Mouse (Mus musculus): ENCODE measurements around the gene Ntan1.
"Not testable (repeated sequence)": the region's sequence is repeated elsewhere in the genome, so short reads cannot be mapped to it uniquely, and the experiment has no call there.

Ntan1 gene

DNA sequence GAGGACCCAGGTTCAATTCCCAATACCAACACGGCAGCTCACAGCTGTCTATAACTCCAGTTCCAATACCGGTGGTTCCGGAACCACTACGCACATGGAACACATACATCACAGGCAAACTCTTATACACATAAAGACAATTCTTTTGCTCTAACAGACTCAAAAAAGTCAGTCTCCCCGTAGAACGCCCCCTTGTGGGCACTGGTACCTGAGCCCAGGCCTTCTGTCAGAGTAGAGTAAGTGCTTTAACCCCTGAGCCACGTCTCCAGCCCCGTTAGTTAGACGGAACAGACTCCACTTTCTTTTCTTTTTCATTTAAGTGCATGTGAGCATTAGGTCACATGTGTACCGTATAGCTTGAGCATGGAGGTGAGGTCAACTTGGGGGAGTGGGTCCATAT lies 11.8 kb downstream of the Ntan1 start:
- in situ Hi-C loops (cut with MboI, MseI), result no loop called here

DNA sequence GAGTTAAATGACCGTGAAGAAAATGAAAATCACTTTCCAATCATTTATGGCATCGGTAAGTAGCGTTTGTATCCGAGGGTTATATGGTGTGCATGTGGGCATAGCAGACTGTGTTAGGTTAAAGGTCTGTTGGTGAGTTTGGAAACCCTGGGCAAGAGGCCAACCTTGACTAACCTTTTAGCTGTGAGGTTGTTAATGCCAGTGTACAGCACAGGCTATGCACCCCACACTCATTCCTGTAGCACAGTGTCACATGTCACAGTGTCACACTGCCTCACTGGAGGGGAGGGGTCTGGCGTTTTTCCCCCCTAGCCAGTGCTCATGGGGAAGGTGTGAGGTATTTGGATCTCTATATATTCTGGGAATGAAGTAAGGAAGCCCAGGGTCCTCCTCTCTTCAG lies 13.0 kb downstream of the Ntan1 start:
- in situ Hi-C loops (cut with MboI, MseI), result no loop called here

DNA sequence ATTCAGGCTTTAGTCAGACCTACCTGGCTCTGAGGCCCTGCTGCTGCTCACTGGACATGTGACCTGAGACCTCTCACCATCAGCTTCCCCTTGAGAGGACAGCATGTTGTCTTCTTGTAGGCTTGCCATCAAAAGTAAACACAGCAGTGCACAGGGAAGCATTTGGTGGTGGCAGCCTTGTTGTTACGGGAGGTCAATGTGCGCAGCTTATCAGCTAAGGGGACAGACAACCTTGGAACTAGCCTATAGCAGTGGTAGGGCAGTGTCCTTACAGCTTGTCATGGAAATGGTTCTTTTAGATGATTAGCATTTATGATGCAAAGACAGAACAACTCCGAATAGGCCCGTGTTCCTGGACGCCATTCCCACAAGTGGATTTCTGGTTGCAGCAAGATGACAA lies 15.7 kb downstream of the Ntan1 start:
- in situ Hi-C loops (cut with MboI, MseI), result no loop called here

DNA sequence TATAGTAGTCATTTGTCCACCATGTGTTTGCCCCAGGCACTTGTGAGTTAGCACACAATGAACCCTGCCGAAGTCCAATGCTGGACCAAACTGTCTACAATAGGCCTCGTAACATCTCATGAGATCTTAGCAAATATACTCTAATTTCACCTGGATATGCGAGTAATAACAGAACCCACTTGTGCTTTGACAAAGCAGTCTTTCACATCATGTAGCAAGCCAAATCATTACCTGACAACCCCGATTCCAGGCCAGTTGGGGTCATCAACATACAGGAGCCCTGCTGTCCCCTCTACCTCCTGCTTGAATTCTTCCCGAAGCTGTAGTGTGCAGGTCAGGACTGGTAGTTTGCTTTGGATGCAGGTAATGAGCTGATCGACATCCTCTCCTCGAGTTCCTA lies 21.4 kb downstream of the Ntan1 start:
- in situ Hi-C loops (cut with MboI, MseI), result no loop called here

DNA sequence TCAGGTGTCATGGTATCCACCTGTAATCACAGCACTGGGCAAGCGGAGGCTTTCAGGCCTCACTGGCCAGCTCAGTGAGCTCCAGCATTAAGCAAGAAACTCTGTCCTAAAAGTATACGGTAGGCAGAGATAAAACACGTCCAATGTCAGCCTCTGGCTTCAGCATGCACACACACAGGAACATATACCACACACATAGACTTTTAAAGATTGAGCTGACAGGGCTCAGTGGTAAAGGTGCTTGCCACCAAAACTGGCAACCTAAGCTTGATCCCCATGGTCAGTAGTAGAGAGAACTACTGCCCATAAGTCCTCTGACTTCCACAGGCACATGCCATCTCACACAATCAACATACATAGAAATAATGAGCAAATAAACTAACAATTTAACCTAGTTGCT lies 22.3 kb downstream of the Ntan1 start:
- in situ Hi-C loops (cut with MboI, MseI), result no loop called here

DNA sequence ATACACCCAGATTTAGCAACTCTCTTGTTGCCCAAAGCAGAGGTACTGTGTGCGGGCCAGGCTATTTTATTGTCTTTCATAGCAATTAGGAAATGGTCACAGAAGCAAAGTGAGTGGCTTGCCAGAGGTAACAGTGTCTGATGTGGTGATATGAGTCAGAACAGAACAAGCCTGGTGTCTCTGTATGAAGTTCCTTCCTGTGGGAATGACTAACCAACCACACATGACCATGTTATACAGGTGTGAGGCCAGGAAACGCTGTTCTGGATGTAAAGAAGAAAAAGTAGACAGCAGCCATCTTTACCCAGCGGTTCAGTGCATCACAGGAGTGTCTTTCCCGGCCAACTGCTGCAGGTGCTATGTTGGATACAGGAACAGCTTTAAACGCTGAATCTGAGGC lies 26.4 kb downstream of the Ntan1 start:
- in situ Hi-C loops (cut with MboI, MseI), result no loop called here

DNA sequence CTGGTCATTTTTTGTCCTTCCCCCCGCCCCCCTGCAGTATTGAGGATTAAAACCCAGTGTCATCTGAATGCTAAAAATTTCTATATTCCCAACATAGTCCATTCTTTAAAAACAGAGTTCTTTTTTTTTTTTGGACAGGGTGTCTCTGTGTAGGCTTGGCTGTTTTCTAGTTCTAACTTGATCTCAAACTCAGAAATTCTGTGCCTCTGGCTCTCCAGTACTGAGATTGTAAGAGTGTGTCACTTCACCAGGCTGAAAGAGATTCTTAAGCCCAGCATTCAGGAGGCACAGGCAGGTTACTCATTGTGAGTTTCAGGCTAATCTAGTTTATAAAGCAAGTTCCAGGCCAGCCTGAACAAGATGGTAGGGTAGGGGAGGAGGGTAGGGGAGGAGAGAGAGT lies 28.0 kb downstream of the Ntan1 start:
- in situ Hi-C loops (cut with MboI, MseI), result no loop called here

DNA sequence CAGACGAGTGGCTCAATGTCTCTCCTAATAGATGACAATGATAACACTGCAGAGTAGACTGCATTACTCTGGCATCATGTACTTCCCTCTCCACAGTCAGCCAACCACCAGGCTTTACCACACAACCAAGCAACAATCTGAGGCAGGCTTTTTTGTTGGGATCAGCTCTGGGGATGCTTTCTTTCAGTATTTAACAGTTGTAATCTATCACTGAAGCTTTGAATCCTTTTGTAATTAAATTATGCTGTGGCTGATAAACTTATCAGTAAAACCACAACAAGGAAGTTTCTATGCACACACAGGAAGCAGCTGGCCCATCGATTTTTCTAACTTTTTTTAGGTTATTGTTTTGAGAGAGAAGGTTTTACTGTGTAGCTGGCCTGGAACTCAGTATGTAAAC lies 29.7 kb downstream of the Ntan1 start:
- in situ Hi-C loops (cut with MboI, MseI), result no loop called here

DNA sequence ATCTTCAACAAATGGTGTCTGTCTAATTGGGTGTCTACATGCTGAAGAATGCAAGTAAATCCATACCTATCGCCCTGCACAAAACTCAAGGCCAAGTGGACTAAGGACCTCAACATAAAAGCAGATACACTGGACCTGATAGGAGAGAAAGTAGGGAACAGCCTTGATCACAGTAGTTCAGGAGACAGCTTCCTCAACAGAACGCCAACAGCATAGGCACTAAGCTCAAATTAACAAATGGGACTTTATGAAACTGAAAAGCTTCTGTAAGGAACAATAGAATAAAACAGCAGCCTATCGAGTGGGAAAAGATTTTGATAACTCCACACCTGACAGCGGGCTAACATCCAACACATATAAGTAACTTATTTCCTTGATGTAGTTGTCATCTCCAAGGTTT lies 32.8 kb downstream of the Ntan1 start:
- in situ Hi-C loops (cut with MboI, MseI), result no loop called here

DNA sequence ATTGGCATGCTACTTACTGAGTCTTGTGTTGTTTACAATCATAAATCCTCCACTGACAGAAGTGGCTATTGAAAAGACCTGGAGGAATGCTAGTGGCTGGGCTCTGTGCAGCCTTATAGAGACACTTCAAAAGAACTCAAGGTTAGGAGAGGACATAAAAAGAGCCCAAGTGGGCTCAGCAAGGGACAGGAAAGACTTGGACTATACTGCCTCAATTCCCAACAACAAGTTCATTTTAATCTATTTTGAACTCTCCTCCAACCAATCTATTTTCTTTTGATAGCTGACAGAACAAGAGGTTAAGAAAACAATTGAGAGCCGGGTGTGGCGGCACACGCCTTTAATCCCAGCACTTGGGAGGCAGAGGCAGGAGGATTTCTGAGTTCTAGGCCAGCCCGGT lies 35.2 kb downstream of the Ntan1 start:
- in situ Hi-C loops (cut with MboI, MseI), result no loop called here

DNA sequence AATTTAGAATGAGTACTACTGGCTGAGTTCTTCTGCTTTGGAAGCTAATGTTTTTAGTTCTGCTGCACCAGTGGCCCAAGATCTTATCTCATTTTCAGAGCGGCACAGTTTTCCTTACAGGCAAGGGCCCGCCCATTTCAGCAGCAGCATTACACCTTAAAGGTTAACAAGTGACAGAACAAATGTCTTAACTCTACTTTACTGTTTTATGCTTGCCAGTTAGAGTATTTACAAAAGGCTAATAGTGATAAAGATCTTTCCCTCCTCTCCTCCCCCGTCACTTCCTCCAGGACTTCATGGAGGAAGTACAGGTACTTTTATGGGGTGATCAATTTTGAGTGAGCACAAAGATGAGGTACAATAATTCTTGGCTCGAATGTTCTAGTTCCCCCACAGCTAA lies 47.4 kb downstream of the Ntan1 start:
- in situ Hi-C loops (cut with MboI, MseI), result no loop called here

DNA sequence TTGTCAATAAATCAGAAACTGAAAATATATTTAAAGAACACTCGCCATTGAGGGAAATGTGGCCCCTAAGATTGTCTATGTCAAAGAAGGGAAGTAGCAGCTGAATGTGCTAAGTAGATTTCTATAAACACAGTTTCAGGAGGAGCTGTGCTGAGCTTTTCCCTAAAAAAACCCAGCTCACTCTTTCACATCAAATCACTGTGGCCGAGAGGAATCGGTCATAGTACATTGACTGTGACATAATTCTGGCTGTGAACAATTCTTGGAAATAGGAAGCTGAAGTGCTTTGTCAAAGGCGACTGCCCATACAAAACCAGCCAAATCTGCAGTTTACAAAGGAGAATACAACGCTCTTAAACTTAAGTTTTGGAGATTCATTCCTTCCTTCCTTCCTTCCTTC lies 48.0 kb downstream of the Ntan1 start:
- in situ Hi-C loops (cut with MboI, MseI), result no loop called here

DNA sequence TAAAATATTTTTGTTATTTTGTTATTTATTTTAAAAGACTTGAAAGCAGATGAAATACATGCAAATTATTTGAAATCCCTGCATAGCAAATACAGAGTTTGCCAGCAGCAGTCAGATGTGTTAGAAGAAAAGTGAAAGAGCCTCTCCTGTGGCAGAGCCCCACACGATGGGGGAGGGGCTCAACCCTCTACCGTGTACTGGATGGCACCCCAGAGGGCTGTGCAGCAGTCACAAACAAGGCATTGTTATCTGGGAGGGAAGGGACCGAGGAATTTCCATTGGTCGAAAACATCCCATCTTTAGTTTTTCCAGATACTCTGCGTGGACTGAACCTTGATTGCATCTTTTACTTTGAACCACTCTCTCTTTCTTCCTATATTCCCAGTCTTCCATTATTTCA lies 48.8 kb downstream of the Ntan1 start:
- in situ Hi-C loops (cut with MboI, MseI), result not testable (repeated sequence)

DNA sequence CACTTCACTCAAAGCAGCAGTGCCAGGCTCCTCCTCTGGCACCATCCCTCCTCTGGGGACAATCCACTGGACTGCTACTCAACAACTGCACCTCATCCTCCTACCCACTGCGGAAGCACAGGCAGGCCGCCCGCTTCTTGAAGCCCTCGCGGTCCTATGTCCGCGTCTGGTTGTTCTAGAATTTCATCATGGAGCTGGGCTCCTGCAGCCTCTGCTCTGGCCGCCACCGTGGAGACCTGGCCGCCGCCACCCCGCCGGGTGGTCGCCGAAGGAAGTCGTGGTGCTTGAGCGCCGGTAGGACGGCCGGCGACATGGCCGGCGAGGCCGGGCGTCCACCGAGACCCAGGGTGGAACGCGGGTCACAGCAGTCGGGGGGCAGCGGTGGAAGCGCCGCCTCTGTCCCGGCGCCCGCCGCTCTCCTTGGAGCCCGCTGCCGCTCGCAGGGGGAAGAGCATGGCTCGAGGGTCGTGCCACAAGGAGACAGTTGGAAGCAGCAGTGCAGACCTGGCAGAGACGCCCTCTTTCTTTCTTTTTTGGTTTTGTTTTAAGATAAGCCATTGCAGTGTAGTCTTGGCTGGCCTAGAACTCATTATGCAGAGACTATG lies 49.4 kb downstream of the Ntan1 start:
- in situ Hi-C loops (cut with MboI, MseI), result no loop called here

DNA sequence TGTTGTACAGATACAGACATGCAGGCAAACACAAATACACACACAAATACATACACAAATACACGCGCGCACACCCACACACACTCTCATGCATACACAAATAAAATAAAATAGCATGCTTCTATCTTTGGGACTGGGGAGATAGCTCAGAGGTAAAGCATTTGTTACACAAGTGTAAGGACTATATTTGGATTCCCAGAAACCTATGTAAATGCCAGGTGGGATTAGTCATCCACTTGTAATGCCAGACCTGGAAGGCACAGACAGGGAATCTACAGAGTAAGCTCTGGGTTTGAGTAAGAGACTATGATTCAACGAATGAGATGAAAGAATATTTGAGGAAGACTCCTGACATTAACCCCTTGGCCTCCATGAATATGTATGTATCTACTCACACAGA lies 56.8 kb downstream of the Ntan1 start:
- in situ Hi-C loops (cut with MboI, MseI), result no loop called here

DNA sequence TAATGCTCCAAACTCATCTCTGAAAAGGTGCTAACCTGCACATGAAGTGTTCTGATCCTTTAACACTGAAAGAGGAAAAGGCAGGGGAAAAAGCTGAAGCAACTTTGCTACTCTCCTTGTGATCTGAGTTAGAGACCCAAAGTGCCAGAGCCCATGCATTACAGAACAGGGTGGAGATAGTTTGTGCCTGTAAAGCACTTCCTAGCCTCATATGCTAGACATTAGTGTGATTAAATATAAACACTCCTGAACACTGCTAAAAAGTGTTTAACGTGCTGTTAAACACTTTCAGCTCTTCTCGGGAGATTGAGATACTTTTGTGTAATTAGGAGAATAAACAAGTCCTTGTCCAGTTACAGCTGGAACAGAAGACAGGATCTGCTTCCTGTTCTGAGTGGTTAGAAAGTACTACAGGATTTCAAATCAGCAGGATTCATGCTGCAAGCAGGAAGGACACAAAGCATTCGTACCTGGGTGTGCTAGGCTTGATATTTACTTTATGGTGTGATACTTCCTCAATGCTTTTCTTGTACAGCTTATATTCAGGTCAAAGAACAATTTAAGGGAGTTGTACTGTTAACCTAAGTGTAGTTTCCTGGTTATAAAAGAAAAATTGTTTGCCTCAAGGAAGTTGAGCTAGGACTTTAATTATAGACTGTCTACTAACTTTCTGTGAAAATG lies 64.6 kb downstream of the Ntan1 start:
- in situ Hi-C loops (cut with MboI, MseI), result no loop called here
